Mouse (Mus musculus): ENCODE data around the gene Ctnnb1.

DNA sequence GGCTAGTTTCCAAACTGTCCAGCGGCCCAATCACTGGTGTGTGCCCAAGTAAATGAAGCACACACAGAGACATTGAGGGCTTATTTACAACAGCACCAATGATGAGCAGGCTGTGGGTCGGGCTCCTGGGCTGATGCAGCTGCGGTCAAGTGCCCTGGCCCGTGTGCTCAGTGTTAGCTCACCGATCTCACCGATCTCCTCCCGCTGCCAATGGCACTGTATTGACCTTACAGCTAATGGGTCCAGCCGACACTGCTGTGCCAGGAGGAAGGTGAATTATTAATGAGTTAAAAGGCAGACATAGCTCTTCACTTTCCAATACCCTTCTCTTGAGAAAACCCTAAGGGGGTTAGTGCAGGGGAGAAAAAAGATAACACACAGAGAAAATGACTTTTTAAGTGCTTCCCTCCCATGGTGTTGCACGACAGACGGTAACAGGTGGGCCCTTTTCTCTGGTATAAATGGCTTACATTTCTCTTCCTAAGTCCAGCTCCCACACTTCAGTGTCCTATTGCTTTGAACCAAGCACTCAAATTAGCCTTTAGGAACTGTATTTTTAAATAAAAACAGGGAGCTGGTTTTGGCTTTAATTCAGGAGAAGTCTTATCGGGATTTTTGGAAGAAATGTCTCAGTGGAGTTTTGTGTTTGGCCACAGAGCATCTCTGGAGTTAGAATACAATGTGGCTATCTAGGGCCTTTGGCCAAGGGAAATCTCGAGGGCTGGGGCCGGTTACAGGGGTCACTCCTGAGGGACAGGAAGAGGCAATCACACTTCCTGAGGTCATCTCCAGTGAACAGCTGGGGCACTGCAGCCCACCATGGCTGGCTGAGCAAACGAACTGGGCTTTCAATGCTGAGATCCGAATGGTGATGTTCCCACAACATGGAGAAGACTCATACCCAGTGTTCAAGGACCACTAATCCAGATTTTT lies 65.5 kb downstream of the Ctnnb1 start:
- TF ChIP-seq CTCF (IDR thresholded peaks at IDR 0.05; ENCODE audit: borderline replicate concordance, extremely low read depth, insufficient read depth, insufficient read length) (no peak), POLR2A (IDR thresholded peaks at IDR 0.05; ENCODE audit: borderline replicate concordance, extremely low read depth, insufficient read depth, insufficient read length, poor library complexity, severe bottlenecking) (no peak)
